Mouse (Mus musculus) forebrain, embryonic 14.5 days (tissue): Measurements from ENCODE around the gene Micall1. TPM values are rescaled to one million over a fixed set of nuclear protein-coding genes. Genes with fewer than 3 reads are reported as not detected.

ENCODE experiments used
- ATAC-seq: fragments of 200-750 bp; cut with Nextera tagmentation; 2 replicates; pipeline ENCODE4 v1.8.0; 2017; ENCODE audit warnings: mild to moderate bottlenecking, moderate library complexity
- DNase-seq: peaks from one replicate; pipeline ENCODE4 v3.0.0-alpha.2; 2015; ENCODE audit warnings: low spot score
- H3K27ac ChIP-seq: fragments of 300-500 bp; sonication (generic); 2 replicates; pipeline ENCODE4 v1.5.1; 2014; ENCODE audit warnings: low read depth, mild to moderate bottlenecking, control low read depth, low read length, moderate library complexity
- H3K27me3 ChIP-seq: fragments of 300-500 bp; sonication (generic); replicated peaks from 2 replicates; pipeline ENCODE4 v1.6.1; 2014; ENCODE audit warnings: low read length, control low read depth, mixed read lengths; ENCODE audit not compliant: control insufficient read depth, insufficient read depth
- H3K36me3 ChIP-seq: fragments of 300-500 bp; sonication (generic); 2 replicates; pipeline ENCODE4 v1.6.1; 2014; ENCODE audit warnings: low read length, control low read depth; ENCODE audit not compliant: control insufficient read depth, insufficient read depth
- H3K4me1 ChIP-seq: fragments of 300-500 bp; sonication (generic); 2 replicates; pipeline ENCODE4 v1.6.1; 2014; ENCODE audit warnings: antibody characterized with exemption, low read length, control low read depth; ENCODE audit not compliant: control insufficient read depth, insufficient read depth
- H3K4me2 ChIP-seq: fragments of 300-500 bp; sonication (generic); 2 replicates; pipeline ENCODE4 v1.6.1; 2014; ENCODE audit warnings: mild to moderate bottlenecking, control low read depth, low read length
- H3K4me3 ChIP-seq: fragments of 300-500 bp; sonication (generic); 2 replicates; pipeline ENCODE4 v1.5.1; 2014; ENCODE audit warnings: low read depth, low read length, control low read depth
- H3K9ac ChIP-seq: fragments of 300-500 bp; sonication (generic); 2 replicates; pipeline ENCODE4 v1.6.1; 2014; ENCODE audit warnings: mild to moderate bottlenecking, low read length, control low read depth, moderate library complexity
- H3K9me3 ChIP-seq: fragments of 300-500 bp; sonication (generic); replicated peaks from 2 replicates; pipeline ENCODE4 v1.6.1; 2016; ENCODE audit warnings: low read length, control low read depth, mixed read lengths; ENCODE audit not compliant: control insufficient read depth
- WGBS: fragments of 180-500 bp; shearing (Covaris S2); extraction: QIAGEN DNeasy Blood & Tissue Kit; methylation state at CpG from one replicate; pipeline ENCODE4 v1.1.7; 2014; 5-methylcytosine and 5-hydroxymethylcytosine counted together
- polyA plus RNA-seq: library from polyadenylated mRNA; unstranded; fragments of >200 nt; fragmentation: Nextera tagmentation; extraction: Ambion mirVana; gene quantifications from 2 replicates; pipeline ENCODE4 v1.2.1, GENCODE M21; 2014

Micall1 gene
- polyA plus RNA-seq, 1 experiment from 2014 or later, result 5.7 TPM

GRCm38 (mm10) chr15:79068416-79068815, 40.3 kb upstream of the Micall1 start:
- DNase-seq (no peak), ATAC-seq (no peak)
- Histone ChIP-seq H3K4me3 (no peak overlapping the region), H3K9ac (no peak overlapping the region), H3K4me1 (0 out of 2 replicates have a peak, but pooled peaks cover under 1% of the 10 kb centered on the region), H3K4me2 (no peak overlapping the region), H3K27ac (no peak overlapping the region), H3K9me3 (no peaks in the 10 kb centered on the region), H3K27me3 (no peaks in the 10 kb centered on the region), H3K36me3 (no peaks in the 10 kb centered on the region)
- WGBS, result 80% methylated on average over 3 of the region's 3 CpGs

DNA sequence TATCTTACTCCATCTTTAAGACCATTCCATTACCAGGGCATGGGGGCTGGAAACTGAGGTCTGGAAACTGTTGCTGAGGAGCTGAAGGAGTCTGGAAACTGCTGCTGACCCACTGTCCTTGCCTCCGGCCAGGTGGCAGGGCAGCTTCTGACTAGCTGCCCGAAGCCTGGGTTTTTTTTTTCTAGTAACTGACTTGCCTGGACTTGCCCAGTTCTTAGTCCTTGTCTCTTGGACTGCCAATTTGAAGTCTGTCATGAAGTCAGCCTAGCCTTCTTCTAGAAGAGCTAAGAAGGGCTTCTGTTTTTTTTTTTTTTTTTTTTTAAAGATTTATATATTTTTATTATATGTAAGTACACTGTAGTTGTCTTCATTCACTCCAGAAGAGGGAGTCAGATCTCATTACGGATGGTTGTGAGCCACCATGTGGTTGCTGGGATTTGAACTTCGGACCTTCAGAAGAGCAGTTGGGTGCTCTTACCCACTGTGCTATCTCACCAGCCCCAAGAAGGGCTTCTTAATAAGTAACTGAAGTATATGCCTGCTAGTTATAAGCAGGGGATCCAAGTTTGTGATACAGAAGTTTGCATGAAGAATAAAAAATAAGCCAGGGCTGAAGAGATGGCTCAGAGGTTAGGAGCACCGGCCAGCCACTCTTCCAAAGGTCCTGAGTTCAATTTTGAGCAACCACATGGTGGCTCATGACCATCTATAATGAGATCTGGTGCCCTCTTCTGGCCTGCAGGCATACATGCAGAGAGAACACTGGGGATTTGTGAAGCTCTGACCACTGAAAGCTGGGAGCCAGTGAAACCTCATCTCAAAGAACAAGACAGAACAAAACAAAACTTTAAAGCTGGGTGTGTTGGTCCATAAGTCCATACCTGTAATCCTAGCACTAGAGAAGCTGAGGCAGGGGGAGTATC, 37.3 kb upstream of the Micall1 start:
- no peak for ATAC-seq
- no peak overlapping the region for H3K9ac ChIP-seq
- no peaks in the 10 kb centered on the region for H3K27me3 ChIP-seq
- peaks cover 1% of the 10 kb centered on the region; the same call in 1 of the 2 replicates for H3K36me3 ChIP-seq
- H3K27ac ChIP-seq, result no peak overlapping the region
- H3K4me1 ChIP-seq, result peaks cover 10% of the 10 kb centered on the region
- H3K9me3 ChIP-seq, result no peaks in the 10 kb centered on the region
- no peak overlapping the region for H3K4me3 ChIP-seq
- 64% methylated on average over 5 of the region's 5 CpGs for WGBS
- DNase-seq, result peak; percentile 42
- H3K4me2 ChIP-seq, result no peak overlapping the region

DNA sequence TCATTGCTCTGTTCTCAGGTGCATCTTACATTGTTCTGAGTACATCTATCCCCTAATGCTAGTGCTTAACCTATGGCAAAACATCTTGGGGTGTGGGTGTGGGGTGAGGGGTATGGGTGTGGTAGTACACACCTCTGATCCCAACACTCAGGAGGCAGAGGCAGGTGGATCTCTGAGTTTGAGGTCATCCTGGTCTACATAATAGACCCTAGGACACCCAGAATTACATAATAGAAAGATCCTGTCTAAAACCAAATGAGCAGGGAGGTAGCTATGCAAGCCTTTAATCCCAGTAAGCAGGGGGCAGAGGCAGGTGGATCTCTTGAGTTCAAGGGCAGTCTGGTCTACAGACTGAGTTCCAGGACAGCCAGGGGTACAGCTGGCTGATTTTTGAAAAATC, 34.9 kb upstream of the Micall1 start:
- no peak overlapping the region for H3K9ac ChIP-seq
- no peak overlapping the region for H3K4me3 ChIP-seq
- no peaks in the 10 kb centered on the region for H3K9me3 ChIP-seq
- ATAC-seq, result no peak
- H3K4me2 ChIP-seq, result no peak overlapping the region
- peaks cover 10% of the 10 kb centered on the region for H3K4me1 ChIP-seq
- DNase-seq, result no peak
- H3K27ac ChIP-seq, result no peak overlapping the region
- no peaks in the 10 kb centered on the region for H3K27me3 ChIP-seq
- H3K36me3 ChIP-seq, result peaks cover 25% of the 10 kb centered on the region

- Histone ChIP-seq H3K4me3 (peak overlapping the region; percentile 90), H3K9ac (peak overlapping the region; percentile 40), H3K36me3 (peaks cover 32% of the 10 kb centered on the region), H3K27me3 (no peaks in the 10 kb centered on the region), H3K9me3 (no peaks in the 10 kb centered on the region), H3K27ac (peak overlapping the region; percentile 45; the same call in 1 of the 2 replicates), H3K4me1 (peaks cover 10% of the 10 kb centered on the region), H3K4me2 (peak overlapping the region; percentile 89)
- ATAC-seq (no peak), DNase-seq (no peak)
- WGBS, result 36% methylated on average over 10 of the region's 10 CpGs
Measured at GRCm38 (mm10) chr15:79074446-79074845, 34.3 kb upstream of the Micall1 start.

GRCm38 (mm10) chr15:79074913-79075532, 33.7 kb upstream of the Micall1 start, which contains the start of gene Eif3l:
Eif3l (plus strand) TSS chr15:79075179.
- peaks cover 10% of the 10 kb centered on the region for H3K4me1 ChIP-seq
- H3K4me3 ChIP-seq, result peak within 1 kb of the TSS; percentile 90
- H3K9ac ChIP-seq, result peak within 1 kb of the TSS; percentile 86
- DNase-seq (peak; percentile 94), ATAC-seq (peak; percentile 95)
- H3K9me3 ChIP-seq, result no peaks in the 10 kb centered on the region
- H3K36me3 ChIP-seq, result peaks cover 38% of the 10 kb centered on the region
- H3K27ac ChIP-seq, result peak within 1 kb of the TSS; percentile 45; the same call in 1 of the 2 replicates
- H3K4me2 ChIP-seq, result peak within 1 kb of the TSS; percentile 89
- under 1% methylated on average over 49 of the region's 49 CpGs for WGBS
- no peaks in the 10 kb centered on the region for H3K27me3 ChIP-seq

DNA sequence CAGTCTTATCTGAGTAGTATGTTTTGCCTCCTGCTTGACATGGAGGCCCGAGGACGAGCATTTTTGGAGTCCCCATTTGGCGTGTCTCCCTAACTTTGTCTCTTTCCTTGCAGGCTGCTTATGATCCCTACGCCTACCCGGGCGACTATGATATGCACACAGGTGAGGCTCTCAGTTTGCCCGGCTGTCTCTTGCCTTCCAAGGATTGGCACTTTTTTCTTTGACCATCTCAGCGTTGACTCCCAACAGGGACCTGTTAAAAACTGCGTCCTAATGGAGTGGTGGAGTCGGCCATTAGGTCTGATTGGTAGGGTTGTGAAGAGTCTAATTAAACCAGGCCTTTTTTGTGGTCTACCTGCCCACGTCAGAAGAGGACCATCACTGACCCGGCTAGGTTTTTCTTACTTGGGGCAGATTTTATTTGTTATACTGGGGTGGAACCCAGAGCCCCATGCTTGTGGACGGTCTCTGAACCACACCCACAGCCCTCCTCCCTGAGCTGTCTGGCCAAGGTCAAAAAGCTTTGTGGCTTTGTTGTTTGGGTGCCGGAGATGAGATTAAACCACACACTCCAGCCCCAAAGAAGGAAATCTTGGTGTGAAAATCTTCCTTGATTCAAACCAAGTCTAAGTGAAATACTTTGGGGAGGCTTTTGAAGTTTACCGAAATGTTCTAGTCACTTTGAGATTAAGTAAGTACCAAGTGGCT, 32.9 kb upstream of the Micall1 start:
- WGBS, result 40% methylated on average over 15 of the region's 15 CpGs
- Histone ChIP-seq H3K36me3 (peaks cover 44% of the 10 kb centered on the region), H3K4me2 (peak overlapping the region; percentile 89), H3K27me3 (no peaks in the 10 kb centered on the region), H3K9me3 (no peaks in the 10 kb centered on the region), H3K4me1 (peaks cover 10% of the 10 kb centered on the region), H3K4me3 (peak overlapping the region; percentile 90), H3K9ac (peak overlapping the region; percentile 86), H3K27ac (no peak overlapping the region)
- DNase-seq (no peak), ATAC-seq (no peak)

GRCm38 (mm10) chr15:79079567-79079966, 29.1 kb upstream of the Micall1 start:
- Histone ChIP-seq H3K27ac (no peak overlapping the region), H3K9me3 (no peaks in the 10 kb centered on the region), H3K9ac (no peak overlapping the region), H3K36me3 (peaks cover 82% of the 10 kb centered on the region), H3K27me3 (no peaks in the 10 kb centered on the region), H3K4me3 (no peak overlapping the region), H3K4me1 (peaks cover 7% of the 10 kb centered on the region), H3K4me2 (no peak overlapping the region)
- ATAC-seq (no peak), DNase-seq (no peak)
- 96% methylated on average over 7 of the region's 7 CpGs for WGBS

GRCm38 (mm10) chr15:79092284-79092683, 16.4 kb upstream of the Micall1 start:
- H3K27me3 ChIP-seq, result no peaks in the 10 kb centered on the region
- no peak for ATAC-seq
- 93% methylated on average over 6 of the region's 6 CpGs for WGBS
- no peaks in the 10 kb centered on the region for H3K9me3 ChIP-seq
- no peak overlapping the region for H3K27ac ChIP-seq
- H3K9ac ChIP-seq, result no peak overlapping the region
- no peak overlapping the region for H3K4me2 ChIP-seq
- H3K36me3 ChIP-seq, result peaks cover 85% of the 10 kb centered on the region
- no peak overlapping the region for H3K4me3 ChIP-seq
- no peak for DNase-seq
- no peaks in the 10 kb centered on the region for H3K4me1 ChIP-seq
